Mouse (Mus musculus): ENCODE data around the gene Ranbp2. TPM values are rescaled to one million over a fixed set of nuclear protein-coding genes. Genes with fewer than 3 reads are reported as not detected.

The Ranbp2 gene
- polyA plus RNA-seq, 1 experiment from 2014 or later, result 48.2 TPM

DNA sequence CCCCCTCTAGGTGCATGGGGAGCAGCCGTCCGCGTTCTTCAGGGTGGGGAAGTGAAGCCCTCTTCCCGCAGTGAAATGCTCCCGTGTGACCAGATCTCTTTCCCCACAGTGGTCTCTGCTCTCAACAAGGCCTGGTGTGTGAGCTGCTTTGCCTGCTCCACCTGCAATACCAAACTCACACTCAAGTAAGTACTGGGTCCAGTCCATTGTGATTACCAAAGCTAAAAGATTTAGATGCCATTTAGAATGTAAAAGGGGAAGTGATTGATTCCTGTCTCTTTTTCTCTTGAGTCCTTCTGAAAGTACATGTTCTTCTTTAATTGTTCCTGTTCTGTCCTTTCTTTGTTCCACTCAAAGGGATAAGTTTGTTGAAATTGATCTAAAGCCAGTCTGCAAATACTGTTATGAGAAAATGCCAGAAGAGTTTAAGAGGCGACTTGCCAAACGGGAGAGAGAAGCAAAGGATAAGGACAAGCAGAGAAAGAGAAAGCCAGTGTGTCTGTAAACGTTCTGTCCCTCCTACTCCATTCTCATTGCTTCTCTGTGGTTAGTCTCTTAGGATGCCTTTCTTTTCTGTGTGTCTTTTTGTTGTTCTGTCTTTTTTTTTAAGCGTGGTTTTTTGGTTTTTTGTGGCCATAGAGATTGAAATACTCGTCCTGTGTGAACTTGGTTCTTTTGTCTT lies 28.3 kb upstream of the Ranbp2 start:
- Histone ChIP-seq H3K4me3 (ENCODE audit: low read length) (no peak overlapping the region), H3K9ac (ENCODE audit: low read depth, low read length) (no peak overlapping the region), H3K36me3 (ENCODE audit: control insufficient read depth, insufficient read depth, low read length) (peaks cover 50% of the 10 kb centered on the region), H3K4me1 (ENCODE audit: control insufficient read depth, insufficient read depth, low read length) (no peaks in the 10 kb centered on the region), H3K27ac (ENCODE audit: low read depth, low read length) (no peak overlapping the region), H3K9me3 (ENCODE audit: control insufficient read depth, low read length) (no peaks in the 10 kb centered on the region), H3K4me2 (replicated peaks; ENCODE audit: low read depth, low read length) (no peak overlapping the region), H3K27me3 (ENCODE audit: control insufficient read depth, insufficient read depth, low read length) (no peaks in the 10 kb centered on the region)
- no peak for ATAC-seq (ENCODE audit: low FRiP score, low TSS enrichment)
- WGBS, result 93% methylated on average over 10 of the region's 10 CpGs

DNA sequence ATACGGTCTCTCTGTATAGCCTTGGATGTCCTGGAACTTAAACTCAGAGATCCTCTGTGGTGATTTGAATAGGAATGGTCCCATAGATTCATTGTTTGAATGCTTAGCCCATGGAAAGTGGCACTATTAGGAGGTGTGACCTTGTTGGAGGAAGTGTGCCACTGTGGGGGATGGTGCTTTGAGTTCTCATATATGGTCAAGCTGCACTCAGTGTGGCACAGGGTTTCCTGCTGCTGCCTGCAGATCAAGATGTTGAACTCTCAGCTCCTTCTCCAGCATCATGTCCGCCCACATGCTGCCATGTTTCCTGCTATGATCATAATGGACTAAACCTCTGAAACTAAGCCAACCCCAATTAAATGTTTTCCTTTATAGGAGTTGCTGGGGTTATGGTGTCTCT lies 18.8 kb upstream of the Ranbp2 start:
- no peak overlapping the region for H3K4me3 ChIP-seq (ENCODE audit: low read length)
- no peak for ATAC-seq (ENCODE audit: low FRiP score, low TSS enrichment)
- H3K4me1 ChIP-seq (ENCODE audit: control insufficient read depth, insufficient read depth, low read length), result no peaks in the 10 kb centered on the region
- WGBS, result 92% methylated on average over 2 of the region's 2 CpGs
- H3K27me3 ChIP-seq (ENCODE audit: control insufficient read depth, insufficient read depth, low read length), result no peaks in the 10 kb centered on the region
- H3K9ac ChIP-seq (ENCODE audit: low read depth, low read length), result no peak overlapping the region
- H3K4me2 ChIP-seq (replicated peaks; ENCODE audit: low read depth, low read length), result no peak overlapping the region
- H3K9me3 ChIP-seq (ENCODE audit: control insufficient read depth, low read length), result no peaks in the 10 kb centered on the region
- H3K36me3 ChIP-seq (ENCODE audit: control insufficient read depth, insufficient read depth, low read length), result peaks cover 22% of the 10 kb centered on the region
- H3K27ac ChIP-seq (ENCODE audit: low read depth, low read length), result no peak overlapping the region

DNA sequence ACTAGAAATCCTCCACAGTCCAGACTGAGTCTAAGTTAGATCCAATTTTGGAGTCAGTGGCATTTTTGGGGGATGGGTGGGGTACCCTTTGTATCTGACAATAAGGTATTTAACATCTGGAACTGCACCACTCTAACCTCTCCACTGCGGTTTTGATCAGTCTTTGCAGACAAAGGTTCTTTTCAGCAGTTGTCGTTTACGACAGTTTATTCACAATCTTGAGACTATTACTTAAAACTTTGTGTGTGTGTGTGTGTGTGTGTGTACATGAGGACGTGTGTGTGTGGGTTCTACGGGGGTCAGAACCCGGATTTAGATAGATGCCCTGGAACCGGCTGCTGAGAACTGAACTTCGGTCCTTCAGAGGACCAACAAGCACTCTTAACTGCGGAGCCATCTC lies 870 bp upstream of the Ranbp2 start:
- ATAC-seq (ENCODE audit: low FRiP score, low TSS enrichment), result no peak
- no peaks in the 10 kb centered on the region; the same call in 1 of the 2 replicates for H3K36me3 ChIP-seq (ENCODE audit: control insufficient read depth, insufficient read depth, low read length)
- no peaks in the 10 kb centered on the region for H3K27me3 ChIP-seq (ENCODE audit: control insufficient read depth, insufficient read depth, low read length)
- H3K9ac ChIP-seq (ENCODE audit: low read depth, low read length), result peak overlapping the region; percentile 92
- H3K9me3 ChIP-seq (ENCODE audit: control insufficient read depth, low read length), result no peaks in the 10 kb centered on the region
- H3K27ac ChIP-seq (ENCODE audit: low read depth, low read length), result peak overlapping the region; percentile 96; the same call in 1 of the 2 replicates
- H3K4me3 ChIP-seq (ENCODE audit: low read length), result peak overlapping the region; percentile 97
- peak overlapping the region; percentile 71 for H3K4me2 ChIP-seq (replicated peaks; ENCODE audit: low read depth, low read length)
- peaks cover 5% of the 10 kb centered on the region; the same call in 1 of the 2 replicates for H3K4me1 ChIP-seq (ENCODE audit: control insufficient read depth, insufficient read depth, low read length)
- WGBS, result 21% methylated on average over 9 of the region's 9 CpGs

DNA sequence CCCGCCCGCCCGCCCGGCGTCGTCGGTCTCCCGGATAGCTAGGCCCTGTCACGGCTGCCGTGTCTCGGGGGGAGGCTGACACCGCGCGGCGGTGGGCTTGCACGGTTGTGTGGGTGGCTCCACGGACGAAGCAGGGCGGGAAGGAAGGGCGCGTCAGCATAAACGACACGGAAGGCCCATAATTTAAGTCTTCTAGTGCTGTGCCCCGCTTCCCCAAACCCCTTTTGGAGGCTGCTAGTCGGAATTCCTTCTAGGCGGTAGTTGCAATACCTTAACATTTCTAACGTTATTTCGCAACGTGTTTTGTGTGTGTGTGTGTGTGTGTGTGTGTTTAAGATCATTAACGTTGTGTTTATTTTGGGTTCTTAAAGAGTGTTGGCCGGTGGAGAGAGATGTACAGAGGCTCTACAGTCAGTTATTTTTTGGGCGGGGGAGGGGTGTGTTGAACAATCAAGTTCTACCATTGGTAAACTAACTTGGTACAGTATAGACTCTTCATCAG lies 611 bp downstream of the Ranbp2 start:
- H3K27me3 ChIP-seq (ENCODE audit: control insufficient read depth, insufficient read depth, low read length), result no peaks in the 10 kb centered on the region
- peak overlapping the region; percentile 96 for H3K27ac ChIP-seq (ENCODE audit: low read depth, low read length)
- peaks cover 3% of the 10 kb centered on the region; the same call in 1 of the 2 replicates for H3K36me3 ChIP-seq (ENCODE audit: control insufficient read depth, insufficient read depth, low read length)
- H3K9me3 ChIP-seq (ENCODE audit: control insufficient read depth, low read length), result no peaks in the 10 kb centered on the region
- 0% methylated on average over 32 of the region's 32 CpGs for WGBS
- ATAC-seq (ENCODE audit: low FRiP score, low TSS enrichment), result no peak
- H3K4me1 ChIP-seq (ENCODE audit: control insufficient read depth, insufficient read depth, low read length), result peaks cover 5% of the 10 kb centered on the region; the same call in 1 of the 2 replicates
- H3K4me2 ChIP-seq (replicated peaks; ENCODE audit: low read depth, low read length), result peak overlapping the region; percentile 56
- H3K9ac ChIP-seq (ENCODE audit: low read depth, low read length), result peak overlapping the region; percentile 92
- H3K4me3 ChIP-seq (ENCODE audit: low read length), result peak overlapping the region; percentile 97

DNA sequence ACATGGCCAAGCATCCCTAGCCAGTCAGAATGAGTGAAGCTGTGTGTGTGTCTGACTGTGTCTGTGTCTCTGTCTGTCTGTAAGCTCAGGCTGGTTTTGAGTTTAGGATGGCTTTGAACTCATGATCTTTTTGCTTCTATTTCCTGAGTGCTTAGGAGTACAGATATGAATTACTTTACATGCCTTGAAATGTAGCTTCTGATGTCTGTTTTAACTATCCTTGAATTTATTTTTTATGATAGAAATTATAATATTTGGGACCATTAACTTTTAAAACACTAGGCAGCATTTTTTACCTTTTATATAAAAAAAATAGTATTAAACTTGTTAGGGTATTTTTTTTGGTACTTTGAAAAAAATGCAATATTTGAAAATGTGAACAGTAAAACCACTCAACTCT lies 4.9 kb downstream of the Ranbp2 start:
- H3K36me3 ChIP-seq (ENCODE audit: control insufficient read depth, insufficient read depth, low read length), result peaks cover 38% of the 10 kb centered on the region
- H3K9ac ChIP-seq (ENCODE audit: low read depth, low read length), result no peak overlapping the region
- no peak overlapping the region for H3K27ac ChIP-seq (ENCODE audit: low read depth, low read length)
- H3K4me1 ChIP-seq (ENCODE audit: control insufficient read depth, insufficient read depth, low read length), result no peaks in the 10 kb centered on the region
- ATAC-seq (ENCODE audit: low FRiP score, low TSS enrichment), result no peak
- H3K9me3 ChIP-seq (ENCODE audit: control insufficient read depth, low read length), result no peaks in the 10 kb centered on the region
- H3K27me3 ChIP-seq (ENCODE audit: control insufficient read depth, insufficient read depth, low read length), result no peaks in the 10 kb centered on the region
- no peak overlapping the region for H3K4me2 ChIP-seq (replicated peaks; ENCODE audit: low read depth, low read length)
- H3K4me3 ChIP-seq (ENCODE audit: low read length), result no peak overlapping the region

DNA sequence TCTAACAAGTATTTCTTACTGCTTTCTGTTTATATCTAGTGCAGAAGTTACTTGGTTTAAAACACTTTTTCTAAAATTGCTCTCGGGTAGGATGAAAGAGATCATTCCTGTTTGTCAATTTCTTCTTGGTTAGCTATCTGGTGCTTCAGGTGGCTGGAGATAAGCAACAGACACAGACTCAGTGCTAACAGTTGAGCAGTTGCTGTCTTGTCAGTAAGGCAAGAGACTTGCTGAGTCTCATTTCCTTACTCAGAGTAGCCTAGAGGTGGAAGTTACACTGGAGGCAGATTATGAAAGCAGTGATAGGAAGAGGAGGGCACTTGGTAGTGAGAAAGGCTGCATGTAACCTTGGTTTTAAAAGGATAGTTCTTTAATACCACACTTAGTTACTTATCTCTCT lies 5.5 kb downstream of the Ranbp2 start:
- Histone ChIP-seq H3K27ac (ENCODE audit: low read depth, low read length) (no peak overlapping the region), H3K4me1 (ENCODE audit: control insufficient read depth, insufficient read depth, low read length) (no peaks in the 10 kb centered on the region), H3K36me3 (ENCODE audit: control insufficient read depth, insufficient read depth, low read length) (peaks cover 40% of the 10 kb centered on the region), H3K27me3 (ENCODE audit: control insufficient read depth, insufficient read depth, low read length) (no peaks in the 10 kb centered on the region), H3K9ac (ENCODE audit: low read depth, low read length) (no peak overlapping the region), H3K4me3 (ENCODE audit: low read length) (no peak overlapping the region), H3K4me2 (replicated peaks; ENCODE audit: low read depth, low read length) (no peak overlapping the region), H3K9me3 (ENCODE audit: control insufficient read depth, low read length) (no peaks in the 10 kb centered on the region)
- no peak for ATAC-seq (ENCODE audit: low FRiP score, low TSS enrichment)
- 88% methylated on average over 1 of the region's 1 CpGs for WGBS

DNA sequence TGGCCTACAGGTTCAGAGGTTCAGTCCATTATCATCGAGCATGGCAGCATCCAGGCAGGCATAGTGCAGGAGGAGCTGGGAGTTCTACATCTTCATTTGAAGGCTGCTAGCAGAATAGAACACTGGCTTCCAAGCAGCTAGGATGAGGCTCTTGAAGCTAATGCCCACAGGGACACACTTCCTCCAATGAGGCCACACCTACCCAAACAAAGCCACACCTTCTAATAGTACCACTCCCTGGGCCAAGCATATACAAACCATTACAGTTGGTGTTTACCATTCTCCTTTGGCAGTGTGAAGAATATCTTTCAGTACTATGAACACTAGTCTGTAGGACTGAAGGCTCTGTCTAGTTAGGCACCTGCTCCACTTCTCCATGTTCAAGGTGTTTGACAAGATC lies 13.2 kb downstream of the Ranbp2 start:
- Histone ChIP-seq H3K9ac (ENCODE audit: low read depth, low read length) (no peak overlapping the region), H3K27ac (ENCODE audit: low read depth, low read length) (no peak overlapping the region), H3K27me3 (ENCODE audit: control insufficient read depth, insufficient read depth, low read length) (no peaks in the 10 kb centered on the region), H3K36me3 (ENCODE audit: control insufficient read depth, insufficient read depth, low read length) (peaks cover 73% of the 10 kb centered on the region), H3K4me2 (replicated peaks; ENCODE audit: low read depth, low read length) (no peak overlapping the region), H3K4me3 (ENCODE audit: low read length) (no peak overlapping the region), H3K4me1 (ENCODE audit: control insufficient read depth, insufficient read depth, low read length) (no peaks in the 10 kb centered on the region), H3K9me3 (ENCODE audit: control insufficient read depth, low read length) (no peaks in the 10 kb centered on the region)
- no peak for ATAC-seq (ENCODE audit: low FRiP score, low TSS enrichment)
- 97% methylated on average over 1 of the region's 1 CpGs for WGBS

DNA sequence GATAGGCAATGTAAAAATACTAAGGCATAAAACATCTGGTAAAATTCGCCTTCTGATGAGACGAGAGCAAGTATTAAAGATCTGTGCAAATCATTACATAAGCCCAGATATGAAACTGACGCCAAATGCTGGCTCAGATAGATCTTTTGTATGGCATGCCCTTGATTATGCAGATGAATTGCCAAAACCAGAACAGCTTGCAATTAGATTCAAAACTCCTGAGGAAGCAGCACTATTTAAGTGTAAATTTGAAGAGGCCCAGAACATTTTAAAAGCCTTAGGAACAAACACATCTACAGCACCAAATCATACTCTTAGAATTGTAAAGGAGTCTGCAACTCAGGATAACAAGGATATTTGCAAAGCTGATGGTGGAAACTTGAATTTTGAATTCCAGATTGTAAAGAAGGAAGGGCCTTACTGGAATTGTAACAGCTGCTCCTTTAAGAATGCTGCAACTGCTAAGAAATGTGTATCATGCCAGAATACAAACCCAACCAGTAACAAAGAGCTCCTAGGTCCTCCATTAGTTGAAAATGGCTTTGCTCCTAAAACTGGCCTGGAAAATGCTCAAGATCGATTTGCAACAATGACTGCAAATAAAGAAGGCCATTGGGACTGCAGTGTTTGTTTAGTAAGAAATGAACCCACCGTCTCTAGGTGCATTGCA lies 30.5 kb downstream of the Ranbp2 start:
- no peak overlapping the region for H3K27ac ChIP-seq (ENCODE audit: low read depth, low read length)
- 92% methylated on average over 5 of the region's 5 CpGs for WGBS
- no peak overlapping the region for H3K4me3 ChIP-seq (ENCODE audit: low read length)
- no peak overlapping the region for H3K4me2 ChIP-seq (replicated peaks; ENCODE audit: low read depth, low read length)
- no peak overlapping the region for H3K9ac ChIP-seq (ENCODE audit: low read depth, low read length)
- peaks cover 76% of the 10 kb centered on the region for H3K36me3 ChIP-seq (ENCODE audit: control insufficient read depth, insufficient read depth, low read length)
- H3K9me3 ChIP-seq (ENCODE audit: control insufficient read depth, low read length), result no peaks in the 10 kb centered on the region
- H3K4me1 ChIP-seq (ENCODE audit: control insufficient read depth, insufficient read depth, low read length), result no peaks in the 10 kb centered on the region
- no peaks in the 10 kb centered on the region for H3K27me3 ChIP-seq (ENCODE audit: control insufficient read depth, insufficient read depth, low read length)
- no peak for ATAC-seq (ENCODE audit: low FRiP score, low TSS enrichment)

DNA sequence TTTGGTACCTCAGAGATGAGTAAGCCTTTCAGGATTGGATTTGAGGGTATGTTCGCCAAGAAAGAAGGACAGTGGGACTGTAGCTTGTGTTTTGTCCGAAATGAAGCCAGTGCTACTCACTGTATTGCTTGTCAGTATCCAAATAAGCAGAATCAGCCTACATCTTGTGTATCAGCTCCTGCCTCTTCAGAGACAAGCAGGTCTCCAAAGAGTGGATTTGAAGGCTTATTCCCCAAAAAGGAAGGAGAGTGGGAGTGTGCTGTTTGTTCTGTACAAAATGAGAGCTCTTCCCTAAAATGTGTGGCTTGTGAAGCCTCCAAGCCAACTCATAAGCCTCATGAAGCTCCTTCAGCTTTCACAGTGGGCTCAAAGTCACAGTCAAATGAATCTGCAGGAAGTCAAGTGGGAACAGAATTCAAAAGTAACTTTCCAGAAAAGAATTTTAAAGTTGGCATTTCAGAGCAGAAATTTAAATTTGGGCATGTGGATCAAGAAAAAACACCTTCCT lies 31.4 kb downstream of the Ranbp2 start:
- Histone ChIP-seq H3K27me3 (ENCODE audit: control insufficient read depth, insufficient read depth, low read length) (no peaks in the 10 kb centered on the region), H3K4me1 (ENCODE audit: control insufficient read depth, insufficient read depth, low read length) (no peaks in the 10 kb centered on the region), H3K27ac (ENCODE audit: low read depth, low read length) (no peak overlapping the region), H3K4me2 (replicated peaks; ENCODE audit: low read depth, low read length) (no peak overlapping the region), H3K36me3 (ENCODE audit: control insufficient read depth, insufficient read depth, low read length) (peaks cover 78% of the 10 kb centered on the region), H3K9ac (ENCODE audit: low read depth, low read length) (no peak overlapping the region), H3K4me3 (ENCODE audit: low read length) (no peak overlapping the region), H3K9me3 (ENCODE audit: control insufficient read depth, low read length) (no peaks in the 10 kb centered on the region)
- WGBS, result 89% methylated on average over 2 of the region's 2 CpGs
- ATAC-seq (ENCODE audit: low FRiP score, low TSS enrichment), result no peak
